Mouse (Mus musculus): ENCODE data around the gene Magea1. TPM values are rescaled to one million over a fixed set of nuclear protein-coding genes. Genes with fewer than 3 reads are reported as not detected.
"Not testable (repeated sequence)": the region's sequence is repeated elsewhere in the genome, so short reads cannot be mapped to it uniquely, and the experiment has no call there.

The Magea1 gene
- total RNA-seq (2022) = not detected

DNA sequence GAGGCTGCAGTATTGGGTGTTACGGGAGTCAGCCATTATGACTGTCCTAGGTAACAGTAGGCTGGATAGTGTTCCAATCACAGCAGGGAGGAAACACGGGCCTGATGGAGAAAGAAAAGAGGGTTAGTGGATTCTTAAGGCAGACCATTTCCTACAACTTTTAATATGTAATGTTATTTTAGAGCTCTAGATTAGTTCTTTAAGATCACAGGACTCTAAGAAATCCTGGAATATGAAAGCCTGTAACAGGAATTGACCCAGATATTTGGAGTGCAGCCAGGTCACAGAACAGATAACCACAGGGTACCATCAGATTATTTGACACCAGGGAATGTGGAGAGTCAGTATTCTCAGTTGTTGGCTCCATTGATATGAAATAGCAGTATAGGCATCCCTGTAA lies at the start of gene Magea1:
Gene Magea1 (minus strand): TSS at position 101 of the 400 bp plus-strand sequence.
- DNase-seq (ENCODE audit: low spot score in 2 of 2) = not testable (repeated sequence)

DNA sequence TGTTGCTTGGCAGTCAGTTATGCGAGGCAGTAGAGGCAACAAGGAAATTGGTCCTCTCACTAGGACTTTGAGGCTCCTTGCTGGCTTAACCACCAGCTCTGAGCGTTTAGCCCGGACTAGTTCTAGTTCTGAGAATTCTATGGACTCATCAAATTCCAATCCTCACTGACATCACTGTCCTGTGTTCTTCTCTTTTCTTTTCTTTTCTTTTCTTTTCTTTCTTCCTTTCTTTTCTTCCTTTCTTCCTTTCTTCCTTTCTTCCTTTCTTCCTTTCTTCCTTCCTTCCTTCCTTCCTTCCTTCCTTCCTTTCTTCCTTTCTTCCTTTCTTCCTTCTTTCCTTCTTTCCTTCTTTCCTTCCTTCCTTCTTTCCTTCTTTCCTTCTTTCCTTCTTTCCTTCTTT lies 38.7 kb upstream of the Magea1 start, which contains the start of gene Cldn34b2:
Gene Cldn34b2 (minus strand): TSS at position 101 of the 400 bp plus-strand sequence.
- not testable (repeated sequence) for DNase-seq (ENCODE audit: low spot score in 2 of 2)

DNA sequence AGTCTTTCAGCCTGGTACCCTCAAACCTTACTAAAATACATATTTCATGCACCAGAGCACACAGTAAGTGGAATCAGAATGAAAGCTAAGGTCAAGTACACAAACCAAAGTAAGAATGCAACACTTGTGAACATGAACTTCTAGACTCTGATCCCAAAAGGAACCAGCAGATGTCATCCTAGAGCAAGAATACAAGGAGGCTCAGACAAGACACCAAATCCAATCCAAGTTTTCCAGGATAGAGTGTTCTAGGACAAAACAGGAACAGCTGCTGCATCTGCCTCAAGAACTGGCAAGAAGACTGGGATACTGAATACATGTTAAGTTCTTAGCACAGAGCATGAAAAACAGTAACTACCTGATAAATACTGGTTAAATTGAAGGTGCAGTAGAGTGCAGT lies 8.4 kb upstream of the Magea1 start:
- DNase-seq (ENCODE audit: low spot score in 2 of 2) = no peak

DNA sequence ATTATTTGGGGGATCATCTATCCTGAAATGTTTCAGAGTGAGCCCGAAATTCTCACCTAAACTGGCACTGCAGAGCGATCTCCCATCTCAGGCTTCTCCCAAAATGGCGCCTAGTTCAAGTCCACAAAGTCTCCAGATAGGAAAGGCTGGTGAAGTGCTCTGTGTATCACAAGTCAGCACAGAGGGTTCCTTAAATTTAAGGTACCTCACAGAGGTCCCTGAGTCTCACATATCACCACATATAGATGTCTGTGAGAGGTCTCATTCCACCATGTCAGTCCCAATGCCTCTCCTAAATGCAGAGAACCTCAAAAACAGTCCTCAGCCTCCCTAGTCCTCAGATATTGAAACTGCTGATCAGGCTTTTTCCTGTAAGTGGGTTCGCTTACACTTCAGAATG lies 4.0 kb upstream of the Magea1 start, which contains the start of gene Magea2:
Gene Magea2 (minus strand): TSS at position 101 of the 400 bp plus-strand sequence.
- not testable (repeated sequence) for DNase-seq (ENCODE audit: low spot score in 2 of 2)

DNA sequence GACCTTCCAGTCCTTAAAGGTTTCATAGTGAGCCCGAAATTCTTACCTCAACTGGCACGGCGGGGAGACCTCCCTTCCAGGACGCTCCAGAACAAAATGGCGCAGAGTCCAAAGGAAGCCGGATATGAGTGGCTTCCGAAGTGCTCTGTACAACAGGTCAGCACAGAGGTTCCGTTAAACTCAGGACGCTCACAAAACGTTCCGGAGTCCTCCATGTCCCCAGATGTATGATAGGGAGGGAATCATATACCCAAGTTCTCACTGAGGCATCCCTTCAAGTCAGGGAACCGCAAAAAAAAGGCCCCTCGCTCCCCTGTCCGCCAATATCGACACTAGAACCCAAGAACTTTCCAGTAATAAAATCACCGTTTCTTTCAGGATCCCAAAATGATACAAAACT lies 26.5 kb downstream of the Magea1 start, which contains the start of gene Magea5:
Gene Magea5 (minus strand): TSS at position 101 of the 400 bp plus-strand sequence.
- not testable (repeated sequence) for DNase-seq (ENCODE audit: low spot score in 2 of 2)

Other genes with a start within 250 kb of the Magea1 start
- not detected for gene Cldn34b1, start 199.5 kb downstream of the Magea1 start, total RNA-seq (2022)
- not detected for gene Magea6, start 153.8 kb downstream of the Magea1 start, total RNA-seq (2022)
- gene Magea3, start 140.3 kb downstream of the Magea1 start, total RNA-seq (2022) = not detected
- not detected for gene Magea8, start 93.9 kb downstream of the Magea1 start, total RNA-seq (2022)
- not detected for gene Magea5, start 26.6 kb downstream of the Magea1 start, total RNA-seq (2022)
- not detected for gene Magea2, start 3.9 kb upstream of the Magea1 start, total RNA-seq (2022)
- gene Cldn34b2, start 38.6 kb upstream of the Magea1 start, total RNA-seq (2022) = not detected
- gene Sat1, start 126.7 kb upstream of the Magea1 start, total RNA-seq (2022) = 10 to 100 TPM; 61.6 to 76.5 (median 70.6) TPM
- 10 to 100 TPM; 20.6 to 24.8 (median 22.9) TPM for gene Acot9, start 172.7 kb upstream of the Magea1 start, total RNA-seq (2022)